9 mouse cellular contexts compared by ENCODE assay signal in genomic region chr17:47008506-47008905, GRCm38 (mm10). TPM values are rescaled to one million over a fixed set of nuclear protein-coding genes. Genes with fewer than 3 reads are reported as not detected.
DNase-seq lines count a peak whose midpoint lies in the region; ATAC-seq and TF ChIP-seq lines count a peak whose summit lies in the region.
"Had no signal": no experiment of that assay in that cellular context is flagged by ENCODE, and none has a peak within 500 bp of the region (broad histone marks: within the 10 kb centered on the region; RNA-seq: fewer than 3 reads in every experiment).

No protein-coding gene starts in this region.

- H3K27ac ChIP-seq in kidney, embryonic 15.5 days: no peak overlapping the region
- no peak overlapping the region for H3K27ac ChIP-seq in embryonic facial prominence, embryonic 13.5 days
- H3K27ac ChIP-seq in intestine, embryonic 15.5 days: no peak overlapping the region
- H3K27ac ChIP-seq in midbrain, postnatal 0 days (ENCODE audit: low read depth, low read length): no peak overlapping the region

- peak overlapping the region; percentile 69 for H3K9ac ChIP-seq in kidney, embryonic 15.5 days
- H3K9ac ChIP-seq in embryonic facial prominence, embryonic 13.5 days: peak overlapping the region; percentile 97; the same call in 1 of the 2 replicates
- H3K9ac ChIP-seq in intestine, embryonic 15.5 days: peak overlapping the region; percentile 4; the same call in 1 of the 2 replicates
- no peak overlapping the region for H3K9ac ChIP-seq in midbrain, postnatal 0 days (replicated peaks; ENCODE audit: low read length, poor library complexity, severe bottlenecking)

- H3K4me1 ChIP-seq in kidney, embryonic 15.5 days: peaks cover 34% of the 10 kb centered on the region
- H3K4me1 ChIP-seq in embryonic facial prominence, embryonic 13.5 days: peaks cover 44% of the 10 kb centered on the region
- peaks cover 18% of the 10 kb centered on the region; the same call in 1 of the 2 replicates for H3K4me1 ChIP-seq in intestine, embryonic 15.5 days (replicated peaks)
- peaks cover 3% of the 10 kb centered on the region; the same call in 1 of the 2 replicates for H3K4me1 ChIP-seq in midbrain, postnatal 0 days (ENCODE audit: insufficient read depth, low read length)

- WGBS in kidney, embryonic 15.5 days: 40% methylated on average over 8 of the region's 8 CpGs
- 33% methylated on average over 8 of the region's 8 CpGs for WGBS in embryonic facial prominence, embryonic 13.5 days
- WGBS in intestine, embryonic 15.5 days: 36% methylated on average over 8 of the region's 8 CpGs
- 52% methylated on average over 8 of the region's 8 CpGs for WGBS in midbrain, postnatal 0 days

- no peaks in the 10 kb centered on the region for H3K9me3 ChIP-seq in kidney, embryonic 15.5 days (replicated peaks)
- no peaks in the 10 kb centered on the region for H3K9me3 ChIP-seq in embryonic facial prominence, embryonic 13.5 days
- no peaks in the 10 kb centered on the region for H3K9me3 ChIP-seq in intestine, embryonic 15.5 days
- no peaks in the 10 kb centered on the region for H3K9me3 ChIP-seq in midbrain, postnatal 0 days (ENCODE audit: low read length)

- H3K4me3 ChIP-seq in kidney, embryonic 15.5 days (replicated peaks): peak overlapping the region; percentile 59
- H3K4me3 ChIP-seq in embryonic facial prominence, embryonic 13.5 days: peak overlapping the region; percentile 97
- no peak overlapping the region for H3K4me3 ChIP-seq in intestine, embryonic 15.5 days (replicated peaks)
- peak overlapping the region; percentile 99; the same call in 1 of the 2 replicates for H3K4me3 ChIP-seq in midbrain, postnatal 0 days (ENCODE audit: low read depth, low read length)

- H3K4me2 ChIP-seq in kidney, embryonic 15.5 days: peak overlapping the region; percentile 76
- H3K4me2 ChIP-seq in embryonic facial prominence, embryonic 13.5 days: peak overlapping the region; percentile 74
- H3K4me2 ChIP-seq in intestine, embryonic 15.5 days (replicated peaks): peak overlapping the region; percentile 78
- peak overlapping the region; percentile 66 for H3K4me2 ChIP-seq in midbrain, postnatal 0 days (ENCODE audit: low read depth, low read length, poor library complexity, severe bottlenecking)

- DNase-seq in kidney, adult 8-10 months: no peak
- no peak for DNase-seq in midbrain, postnatal 0 days (ENCODE audit: low spot score)
- DNase-seq in embryo, embryonic 10 days (ENCODE audit: low spot score): no peak
- DNase-seq in cerebellum, adult 8-10 months: no peak
- DNase-seq in ovary, postnatal 14 days (ENCODE audit: low spot score): no peak
- DNase-seq: cerebellum, adult 2 months had no signal

- TF ChIP-seq CTCF in midbrain, postnatal 0 days (IDR thresholded peaks at IDR 0.05): no peak

- ATAC-seq in kidney, embryonic 15.5 days (replicated peaks; ENCODE audit: low FRiP score): no peak
- no peak for ATAC-seq in embryonic facial prominence, embryonic 13.5 days (ENCODE audit: insufficient number of reproducible peaks, insufficient read depth, low FRiP score, low TSS enrichment, low read depth)
- no peak for ATAC-seq in intestine, embryonic 15.5 days
- no peak for ATAC-seq in midbrain, postnatal 0 days (ENCODE audit: low FRiP score)

- peaks cover 4% of the 10 kb centered on the region; the same call in 1 of the 2 replicates for H3K36me3 ChIP-seq in kidney, embryonic 15.5 days
- peaks cover 12% of the 10 kb centered on the region; the same call in 1 of the 2 replicates for H3K36me3 ChIP-seq in embryonic facial prominence, embryonic 13.5 days
- no peaks in the 10 kb centered on the region for H3K36me3 ChIP-seq in intestine, embryonic 15.5 days
- no peaks in the 10 kb centered on the region for H3K36me3 ChIP-seq in midbrain, postnatal 0 days (ENCODE audit: insufficient read depth, low read length)

- H3K27me3 ChIP-seq in kidney, embryonic 15.5 days: no peaks in the 10 kb centered on the region
- H3K27me3 ChIP-seq in embryonic facial prominence, embryonic 13.5 days: no peaks in the 10 kb centered on the region
- no peaks in the 10 kb centered on the region for H3K27me3 ChIP-seq in intestine, embryonic 15.5 days (replicated peaks)
- H3K27me3 ChIP-seq in midbrain, postnatal 0 days (ENCODE audit: insufficient read depth, low read length): no peaks in the 10 kb centered on the region

RNA-seq across cellular contexts. Expression of gene Ubr2, which starts 1.9 kb away (rescaled TPM):
- 18.9 and 21.7 TPM in 2 replicates for polyA plus RNA-seq in kidney, embryonic 15.5 days (2015; fragmentation: Nextera tagmentation; extraction: Ambion mirVana)
- polyA plus RNA-seq in embryonic facial prominence, embryonic 13.5 days (2015; fragmentation: Nextera tagmentation; extraction: Ambion mirVana): 18.6 and 19.0 TPM in 2 replicates
- polyA plus RNA-seq in intestine, embryonic 15.5 days (2015; fragmentation: Nextera tagmentation; extraction: Ambion mirVana): 14.1 and 15.0 TPM in 2 replicates
- total RNA-seq in midbrain, postnatal 0 days (2014; rRNA removed): 26.0 and 33.2 TPM in 2 replicates
- polyA plus RNA-seq in midbrain, postnatal 0 days (2015; fragmentation: Nextera tagmentation; extraction: Ambion mirVana): 8.3 and 9.8 TPM in 2 replicates
